ENCODE assay signal across 29 mouse cellular contexts in the genomic region with DNA sequence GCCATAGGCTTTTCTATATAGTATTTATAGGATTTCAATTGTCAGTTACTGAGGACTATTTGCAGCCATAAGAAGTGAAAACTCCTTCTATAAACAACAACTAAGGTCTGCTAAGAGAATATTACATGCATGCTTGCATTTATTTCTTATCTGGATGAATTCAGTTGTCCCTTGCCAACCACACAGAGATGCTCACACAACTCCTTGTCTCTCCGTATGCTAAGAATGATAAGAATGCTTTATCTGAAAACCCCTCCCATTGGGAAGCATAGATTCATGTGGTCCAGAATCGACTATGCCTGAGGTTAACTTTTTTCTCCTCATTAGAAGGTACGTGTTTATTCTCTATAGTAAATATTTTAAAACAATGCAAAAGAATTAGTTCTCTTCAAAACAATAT.
"Had no signal": no experiment of that assay in that cellular context is flagged by ENCODE, and none has a peak within 500 bp of the region (broad histone marks: within the 10 kb centered on the region; RNA-seq: fewer than 3 reads in every experiment).

No protein-coding gene starts in this region.

- H3K27ac ChIP-seq: limb, embryonic 10.5 days; limb, embryonic 12.5 days; limb, embryonic 13.5 days; limb, embryonic 15.5 days; liver, embryonic 12.5 days; liver, embryonic 13.5 days; liver, embryonic 14.5 days; liver, embryonic 15.5 days; lung, embryonic 15.5 days; macrophage; midbrain, embryonic 10.5 days; midbrain, embryonic 12.5 days; midbrain, embryonic 13.5 days; midbrain, embryonic 15.5 days had no signal

- DNase-seq: left cerebral cortex, postnatal 4 days; liver; liver, embryonic 13.5 days; liver, postnatal 0 days; lung, adult 18-20 months; lung, adult 2 months; lung, embryonic 14.5 days; lung, postnatal 10 days; lung, postnatal 14 days; lung, postnatal 36 days; lung, postnatal 4 days; midbrain, embryonic 14.5 days had no signal

- H3K27me3 ChIP-seq: limb, embryonic 12.5 days; limb, embryonic 13.5 days; limb, embryonic 15.5 days; liver, embryonic 12.5 days; liver, embryonic 13.5 days; liver, embryonic 15.5 days; lung, embryonic 15.5 days; megakaryocyte, embryonic 14.5 days; midbrain, embryonic 12.5 days; midbrain, embryonic 13.5 days; midbrain, embryonic 15.5 days had no signal

- H3K9ac ChIP-seq: limb, embryonic 12.5 days; limb, embryonic 13.5 days; limb, embryonic 15.5 days; liver, embryonic 12.5 days; liver, embryonic 13.5 days; liver, embryonic 14.5 days; liver, embryonic 15.5 days; liver, postnatal 0 days; lung, embryonic 14.5 days; lung, embryonic 15.5 days; midbrain, embryonic 12.5 days; midbrain, embryonic 13.5 days; midbrain, embryonic 15.5 days had no signal

- ATAC-seq: liver, embryonic 12.5 days; liver, postnatal 0 days; lung, postnatal 0 days; midbrain, embryonic 13.5 days; midbrain, embryonic 15.5 days; midbrain, embryonic 16.5 days had no signal

- H3K4me1 ChIP-seq: limb, embryonic 10.5 days; limb, embryonic 12.5 days; limb, embryonic 13.5 days; limb, embryonic 15.5 days; liver, embryonic 12.5 days; liver, embryonic 13.5 days; liver, embryonic 15.5 days; lung, embryonic 15.5 days; megakaryocyte, embryonic 14.5 days; midbrain, embryonic 10.5 days; midbrain, embryonic 12.5 days; midbrain, embryonic 13.5 days; midbrain, embryonic 15.5 days had no signal

- H3K4me3 ChIP-seq: limb, embryonic 10.5 days; limb, embryonic 12.5 days; limb, embryonic 13.5 days; limb, embryonic 15.5 days; liver, embryonic 12.5 days; liver, embryonic 13.5 days; liver, embryonic 15.5 days; lung, embryonic 15.5 days; megakaryocyte, embryonic 14.5 days; midbrain, embryonic 10.5 days; midbrain, embryonic 12.5 days; midbrain, embryonic 13.5 days; midbrain, embryonic 15.5 days; myocyte had no signal

- H3K36me3 ChIP-seq: limb, embryonic 10.5 days; limb, embryonic 12.5 days; limb, embryonic 13.5 days; limb, embryonic 15.5 days; liver, embryonic 12.5 days; liver, embryonic 13.5 days; liver, embryonic 15.5 days; lung, embryonic 15.5 days; midbrain, embryonic 10.5 days; midbrain, embryonic 12.5 days; midbrain, embryonic 13.5 days; midbrain, embryonic 15.5 days had no signal

- H3K9me3 ChIP-seq: limb, embryonic 10.5 days; limb, embryonic 12.5 days; limb, embryonic 13.5 days; limb, embryonic 15.5 days; liver, embryonic 12.5 days; liver, embryonic 13.5 days; liver, embryonic 15.5 days; lung, embryonic 15.5 days; megakaryocyte, embryonic 14.5 days; midbrain, embryonic 10.5 days; midbrain, embryonic 12.5 days; midbrain, embryonic 13.5 days; midbrain, embryonic 15.5 days had no signal
